Mouse (Mus musculus) neutrophil, adult 59 days (primary cell): Measurements from ENCODE around the gene Mipep. TPM values are rescaled to one million over a fixed set of nuclear protein-coding genes. Genes with fewer than 3 reads are reported as not detected.

Experiments
- total RNA-seq, 2 experiments: library from RNA; stranded (reverse); gene quantifications; 1 replicate in 1 of 2; 2 replicates in 1 of 2; pipeline ENCODE4 v1.2.4; 2023

Gene Mipep
- total RNA-seq: 10 to 100 TPM in 1 of 2 experiments, 1 to 10 TPM in 1; 8.5 to 10.7 TPM

DNA sequence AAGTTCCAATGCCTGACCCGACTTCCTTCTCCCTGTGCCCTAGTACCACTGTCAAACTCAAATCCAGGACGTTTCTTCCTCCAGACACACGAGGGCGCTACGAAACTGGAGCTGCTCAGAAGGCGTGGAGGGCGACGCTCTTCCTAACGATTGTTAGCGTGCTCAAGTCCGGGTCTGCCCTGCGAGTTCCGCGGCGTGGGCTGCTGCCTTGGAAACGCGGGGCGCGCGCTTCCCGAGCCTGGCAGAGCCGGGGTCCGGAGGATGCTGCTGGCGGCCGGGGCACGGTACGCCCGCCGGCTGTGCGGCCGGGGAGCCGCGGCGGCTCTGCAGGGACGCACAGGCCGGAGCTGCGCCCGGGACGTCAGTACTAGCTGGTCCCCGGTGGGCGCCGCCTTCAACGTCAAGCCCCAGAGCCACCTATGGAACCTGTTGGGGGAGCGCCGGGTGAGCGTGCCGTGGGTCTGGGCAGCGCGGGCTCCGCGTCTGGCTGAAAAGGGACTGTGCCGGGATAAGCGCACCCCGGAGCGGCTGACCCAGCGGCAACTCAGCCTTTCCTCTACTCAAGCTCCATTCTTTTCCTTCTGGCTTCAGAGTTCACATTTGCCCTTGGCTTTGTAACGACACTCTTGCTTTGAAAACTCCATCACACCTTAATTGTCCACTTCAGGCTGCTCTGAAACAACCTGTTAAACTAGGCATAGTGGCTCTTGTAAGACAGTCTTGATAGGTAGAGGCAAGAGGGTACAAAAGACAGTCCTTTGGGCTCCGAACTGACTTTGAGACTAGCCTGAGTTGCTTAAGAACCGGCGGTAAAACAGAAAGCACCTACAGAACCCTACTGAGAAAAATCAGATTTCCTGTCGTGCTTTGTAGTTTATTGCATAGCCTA lies at the start of gene Mipep:
Gene Mipep, plus strand, starts transcription at position 147 of the 889 bp plus-strand sequence.

DNA sequence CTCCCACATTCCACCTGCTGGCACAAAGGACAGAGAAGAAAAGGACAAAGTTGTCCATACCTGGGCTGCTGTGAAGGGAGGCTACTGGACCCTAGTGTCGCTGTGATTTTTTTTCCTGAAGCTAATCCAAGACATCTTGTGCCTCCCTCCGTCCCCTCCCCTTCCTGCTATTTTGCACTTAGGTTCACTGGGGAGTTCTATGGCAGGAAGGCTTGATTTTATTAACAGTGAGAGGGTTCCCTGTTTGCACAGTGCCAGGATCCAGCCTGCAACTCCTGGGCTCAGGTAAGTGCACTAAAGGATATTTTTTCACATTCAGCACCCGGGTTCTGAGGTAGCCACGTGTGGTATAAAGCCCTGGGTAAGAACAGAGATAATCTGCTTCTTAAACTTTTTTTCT lies 16.5 kb upstream of the Mipep start, which contains the start of gene C1qtnf9:
Gene C1qtnf9, plus strand, starts transcription at position 251 of the 400 bp plus-strand sequence.

Other genes with a start within 250 kb of the Mipep start
- gene Spata13, start 150.6 kb upstream of the Mipep start, total RNA-seq: 10 to 100 TPM; 21.1 to 24.1 TPM
- gene C1qtnf9, start 16.4 kb upstream of the Mipep start, total RNA-seq: under 1 TPM in 1 of 2 experiments, not detected in 1; 0.20 TPM